Mouse (Mus musculus) mesoderm, embryonic 11.5 days (tissue): ENCODE measurements at regions not wholly inside any gene's neighbourhood (a gene's known extent, or its start where the extent isn't known, plus 50 kb on each side); places are given as distances from the start of the nearest gene placed in this dataset.

ENCODE experiments used
- DNase-seq: peaks from one replicate; pipeline ENCODE4 v3.0.0-alpha.2; 2012; ENCODE audit warnings: low read depth, low spot score

GRCm38 (mm10) chr11:112234492-112235116 lies 547.4 kb upstream of the Sox9 start:
- no peak for DNase-seq

GRCm38 (mm10) chr11:112238960-112239884 lies 542.8 kb upstream of the Sox9 start:
- DNase-seq: peak; percentile 20

GRCm38 (mm10) chr11:112252548-112252947 lies 529.5 kb upstream of the Sox9 start:
- DNase-seq: no peak

- DNase-seq: no peak
These were observed 529.0 kb upstream of the Sox9 start for GRCm38 (mm10) chr11:112253061-112253460.

- no peak for DNase-seq
These were observed 525.7 kb upstream of the Sox9 start for GRCm38 (mm10) chr11:112256326-112256725.

- DNase-seq: no peak
These were observed 517.9 kb upstream of the Sox9 start for GRCm38 (mm10) chr11:112264077-112264476.

- no peak for DNase-seq
These were observed 511.1 kb upstream of the Sox9 start for GRCm38 (mm10) chr11:112270911-112271310.

GRCm38 (mm10) chr11:112278566-112278965 lies 503.5 kb upstream of the Sox9 start:
- no peak for DNase-seq

GRCm38 (mm10) chr11:112282911-112283310 lies 499.1 kb upstream of the Sox9 start:
- peak; percentile 71 for DNase-seq

- no peak for DNase-seq
These were observed 483.1 kb upstream of the Sox9 start for GRCm38 (mm10) chr11:112298901-112299341.

- no peak for DNase-seq
These were observed 478.9 kb upstream of the Sox9 start for GRCm38 (mm10) chr11:112303091-112303490.

GRCm38 (mm10) chr11:112325850-112326249 lies 456.2 kb upstream of the Sox9 start:
- DNase-seq: no peak

GRCm38 (mm10) chr11:112327606-112328005 lies 454.4 kb upstream of the Sox9 start:
- no peak for DNase-seq

- no peak for DNase-seq
These were observed 436.9 kb upstream of the Sox9 start for GRCm38 (mm10) chr11:112345133-112345532.

- DNase-seq: peak; percentile 32
These were observed 436.4 kb upstream of the Sox9 start for GRCm38 (mm10) chr11:112345586-112345985.

GRCm38 (mm10) chr11:112346089-112346488 lies 435.9 kb upstream of the Sox9 start:
- no peak for DNase-seq

GRCm38 (mm10) chr11:112346532-112346931 lies 435.5 kb upstream of the Sox9 start:
- DNase-seq: no peak

- no peak for DNase-seq
These were observed 426.7 kb upstream of the Sox9 start for GRCm38 (mm10) chr11:112355311-112355710.

GRCm38 (mm10) chr11:112366715-112367114 lies 415.3 kb upstream of the Sox9 start:
- no peak for DNase-seq

GRCm38 (mm10) chr11:112370941-112371340 lies 411.1 kb upstream of the Sox9 start:
- DNase-seq: no peak

- no peak for DNase-seq
These were observed 382.0 kb upstream of the Sox9 start for GRCm38 (mm10) chr11:112400069-112400468.

GRCm38 (mm10) chr11:112407681-112408080 lies 374.3 kb upstream of the Sox9 start:
- DNase-seq: no peak

- peak; percentile 30 for DNase-seq
These were observed 369.6 kb upstream of the Sox9 start for GRCm38 (mm10) chr11:112412434-112412833.
